19 mouse cellular contexts compared by ENCODE assay signal in genomic region chr11:7606652-7607051, GRCm38 (mm10).
"Had no signal": no experiment of that assay in that cellular context is flagged by ENCODE, and none has a peak within 500 bp of the region (broad histone marks: within the 10 kb centered on the region; RNA-seq: fewer than 3 reads in every experiment).

No protein-coding gene starts in this region.

- H3K9ac ChIP-seq: liver, embryonic 15.5 days; lung, embryonic 15.5 days; midbrain, embryonic 13.5 days; midbrain, embryonic 15.5 days; neural tube, embryonic 12.5 days; stomach, embryonic 15.5 days had no signal

- H3K27me3 ChIP-seq: liver, embryonic 15.5 days; lung, embryonic 15.5 days; megakaryocyte, embryonic 14.5 days; midbrain, embryonic 13.5 days; midbrain, embryonic 15.5 days; neural tube, embryonic 12.5 days; stomach, embryonic 15.5 days had no signal

- ATAC-seq: lung, postnatal 0 days; midbrain, embryonic 13.5 days; midbrain, embryonic 15.5 days had no signal

- H3K4me3 ChIP-seq: liver, embryonic 15.5 days; lung, embryonic 15.5 days; megakaryocyte, embryonic 14.5 days; midbrain, embryonic 13.5 days; midbrain, embryonic 15.5 days; myocyte; neural tube, embryonic 12.5 days; stomach, embryonic 15.5 days had no signal

- H3K27ac ChIP-seq: liver, embryonic 15.5 days; lung, embryonic 15.5 days; macrophage; midbrain, embryonic 13.5 days; midbrain, embryonic 15.5 days; neural tube, embryonic 12.5 days; stomach, embryonic 15.5 days; stomach, postnatal 0 days had no signal

- H3K9me3 ChIP-seq: liver, embryonic 15.5 days; lung, embryonic 15.5 days; midbrain, embryonic 13.5 days; midbrain, embryonic 15.5 days; neural tube, embryonic 12.5 days; stomach, embryonic 15.5 days had no signal

- H3K4me1 ChIP-seq: liver, embryonic 15.5 days; lung, embryonic 15.5 days; megakaryocyte, embryonic 14.5 days; midbrain, embryonic 13.5 days; midbrain, embryonic 15.5 days; neural tube, embryonic 12.5 days; stomach, embryonic 15.5 days had no signal

- DNase-seq: lung, adult 2 months; lung, postnatal 14 days; lung, postnatal 36 days; right cerebral cortex, postnatal 14 days; thymus, adult 2 months; thymus, postnatal 25 days; thymus, postnatal 4 days had no signal

- H3K4me2 ChIP-seq: liver, embryonic 15.5 days; lung, embryonic 15.5 days; midbrain, embryonic 11.5 days; midbrain, embryonic 13.5 days; midbrain, embryonic 15.5 days; neural tube, embryonic 12.5 days; stomach, embryonic 15.5 days had no signal

- H3K36me3 ChIP-seq: liver, embryonic 15.5 days; lung, embryonic 15.5 days; midbrain, embryonic 13.5 days; midbrain, embryonic 15.5 days; neural tube, embryonic 12.5 days; stomach, embryonic 15.5 days had no signal
